Mouse (Mus musculus): Measurements from ENCODE around the gene Borcs6.

DNA sequence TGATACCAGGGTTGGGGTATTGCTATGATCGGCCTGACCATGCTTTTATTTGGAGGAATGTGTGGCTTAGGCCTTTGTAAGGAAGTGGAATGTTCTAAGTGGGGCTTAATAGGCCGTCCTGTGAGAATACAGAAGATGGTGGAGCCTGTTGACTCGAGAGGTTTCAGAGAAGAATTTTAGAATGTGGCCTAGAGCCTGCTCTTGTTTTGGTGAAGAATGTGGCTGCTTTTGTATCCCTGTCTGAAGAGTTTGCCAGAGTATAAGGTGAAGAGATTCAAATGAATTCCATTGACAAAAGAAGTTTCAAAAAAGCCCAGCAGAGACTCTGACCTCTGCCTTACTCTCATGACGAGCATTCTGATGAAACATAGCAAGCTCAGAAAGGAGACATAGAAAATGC lies 7.7 kb upstream of the Borcs6 start:
- no peak for TF ChIP-seq ZC3H11A (IDR thresholded peaks at IDR 0.05; ENCODE audit: low read depth, low read length)
- no peak for TF ChIP-seq CTCF (IDR thresholded peaks at IDR 0.05 in 2 of 3, conservative IDR thresholded peaks at IDR 0.05 in 1 of 3; ENCODE audit: control insufficient read depth in 1 of 3, insufficient read depth in 1 of 3, low read depth in 2 of 3, low read length in 3 of 3, poor library complexity in 1 of 3, severe bottlenecking in 1 of 3)
- TF ChIP-seq E2F4 (IDR thresholded peaks at IDR 0.05; ENCODE audit: borderline replicate concordance, low read depth, low read length) = no peak
